Mouse (Mus musculus): ENCODE results near the gene Batf. TPM values are rescaled to one million over a fixed set of nuclear protein-coding genes. Genes with fewer than 3 reads are reported as not detected.
A peak's percentile ranks its signal among the peaks of the same experiment; 100 is the strongest.

Batf gene
- total and polyA plus RNA-seq, 3 experiments: 14.4 to 19.9 TPM; not detected in 1

GRCm38 (mm10) chr12:85684411-85685275 is 1.8 kb upstream of the Batf start:
- Histone ChIP-seq H3K9me3 (replicated peaks; ENCODE audit: insufficient read depth, low read length) (no peaks in the 10 kb centered on the region), H3K27ac (ENCODE audit: control insufficient read depth, low read depth, low read length) (no peak overlapping the region), H3K4me1 (ENCODE audit: control insufficient read depth in 1 of 2, insufficient read depth in 2 of 2, low read length in 2 of 2) (peaks cover 0 to 11% of the 10 kb centered on the region in 2 experiments; a peak in 1 of 4 replicates), H3K36me3 (ENCODE audit: control insufficient read depth in 1 of 2, insufficient read depth in 2 of 2, low read length in 2 of 2) (no peaks in the 10 kb centered on the region), H3K9ac (ENCODE audit: control insufficient read depth, low read depth, low read length, poor library complexity, severe bottlenecking) (no peak overlapping the region), H3K27me3 (ENCODE audit: control insufficient read depth in 1 of 2, insufficient read depth in 2 of 2, low read length in 2 of 2) (no peaks in the 10 kb centered on the region), H3K4me3 (ENCODE audit: control insufficient read depth in 1 of 2, insufficient read depth in 1 of 2, low read depth in 2 of 2, low read length in 2 of 2) (no peak overlapping the region), H3K79me2 (ENCODE audit: control insufficient read depth, insufficient read depth, low read length, poor library complexity) (peaks cover 2% of the 10 kb centered on the region; the same call in 1 of the 2 replicates)
- TF ChIP-seq USF1 (IDR thresholded peaks at IDR 0.05; ENCODE audit: low read depth, low read length) (no peak), NELFE (IDR thresholded peaks at IDR 0.05; ENCODE audit: low read depth, low read length) (no peak)
- no peak for DNase-seq (ENCODE audit: low read depth, low spot score)

GRCm38 (mm10) chr12:85687217-85687533 is 706 bp downstream of the Batf start:
- peak overlapping the region; percentile 71 to 81 for H3K4me3 ChIP-seq (ENCODE audit: control insufficient read depth in 1 of 2, insufficient read depth in 1 of 2, low read depth in 2 of 2, low read length in 2 of 2)
- no peaks in the 10 kb centered on the region for H3K27me3 ChIP-seq (ENCODE audit: control insufficient read depth in 1 of 2, insufficient read depth in 2 of 2, low read length in 2 of 2)
- H3K9ac ChIP-seq (ENCODE audit: control insufficient read depth, low read depth, low read length, poor library complexity, severe bottlenecking): peak overlapping the region; percentile 88
- H3K4me1 ChIP-seq (ENCODE audit: control insufficient read depth in 1 of 2, insufficient read depth in 2 of 2, low read length in 2 of 2): peaks cover 0 to 8% of the 10 kb centered on the region in 2 experiments; a peak in 1 of 4 replicates
- no peaks in the 10 kb centered on the region for H3K9me3 ChIP-seq (replicated peaks; ENCODE audit: insufficient read depth, low read length)
- H3K79me2 ChIP-seq (ENCODE audit: control insufficient read depth, insufficient read depth, low read length, poor library complexity): peaks cover 2% of the 10 kb centered on the region; the same call in 1 of the 2 replicates
- no peak overlapping the region; the same call in 1 of the 2 replicates for H3K27ac ChIP-seq (ENCODE audit: control insufficient read depth, low read depth, low read length)
- TF ChIP-seq MAZ (IDR thresholded peaks at IDR 0.05; ENCODE audit: low read depth, low read length) (0 out of 2 replicates have a peak, but pooled peaks have one; percentile 1), MYC (IDR thresholded peaks at IDR 0.05; ENCODE audit: low read depth, low read length) (no peak), TBP (IDR thresholded peaks at IDR 0.05; ENCODE audit: low read depth, low read length) (no peak)
- DNase-seq (ENCODE audit: low read depth, low spot score): peak; percentile 14
- H3K36me3 ChIP-seq (ENCODE audit: control insufficient read depth in 1 of 2, insufficient read depth in 2 of 2, low read length in 2 of 2): no peaks in the 10 kb centered on the region

GRCm38 (mm10) chr12:85687846-85688245 is 1.4 kb downstream of the Batf start:
- H3K36me3 ChIP-seq (ENCODE audit: control insufficient read depth in 1 of 2, insufficient read depth in 2 of 2, low read length in 2 of 2): no peaks in the 10 kb centered on the region
- H3K27me3 ChIP-seq (ENCODE audit: control insufficient read depth in 1 of 2, insufficient read depth in 2 of 2, low read length in 2 of 2): no peaks in the 10 kb centered on the region
- no peak for TF ChIP-seq TCF12 (IDR thresholded peaks at IDR 0.05; ENCODE audit: low read depth, low read length)
- TF ChIP-seq E2F4 (IDR thresholded peaks at IDR 0.05; ENCODE audit: borderline replicate concordance, low read depth, low read length): no peak
- TF ChIP-seq TAL1 (IDR thresholded peaks at IDR 0.05; ENCODE audit: low read length): no peak
- no peak for TF ChIP-seq UBTF (IDR thresholded peaks at IDR 0.05; ENCODE audit: borderline replicate concordance, insufficient read depth, low read depth, low read length)
- TF ChIP-seq GABPA (IDR thresholded peaks at IDR 0.05; ENCODE audit: low read depth, low read length): no peak
- no peak for TF ChIP-seq ETS1 (IDR thresholded peaks at IDR 0.05; ENCODE audit: low read depth, low read length)
- TF ChIP-seq POLR2AphosphoS5 (IDR thresholded peaks at IDR 0.05; ENCODE audit: borderline replicate concordance, low read depth, low read length): no peak
- no peak for TF ChIP-seq ELF1 (IDR thresholded peaks at IDR 0.05; ENCODE audit: low read depth, low read length)
- no peak for TF ChIP-seq USF2 (IDR thresholded peaks at IDR 0.05; ENCODE audit: borderline replicate concordance in 1 of 2, insufficient read depth in 1 of 2, low read depth in 1 of 2, low read length in 2 of 2)
- TF ChIP-seq MYB (IDR thresholded peaks at IDR 0.05; ENCODE audit: low read depth, low read length): no peak
- TF ChIP-seq NELFE (IDR thresholded peaks at IDR 0.05; ENCODE audit: low read depth, low read length): no peak
- TF ChIP-seq RCOR1 (IDR thresholded peaks at IDR 0.05; ENCODE audit: low read depth, low read length): no peak
- no peak for TF ChIP-seq MAZ (IDR thresholded peaks at IDR 0.05; ENCODE audit: low read depth, low read length)
- no peak for TF ChIP-seq SIN3A (IDR thresholded peaks at IDR 0.05; ENCODE audit: low read length)
- TF ChIP-seq CHD1 (IDR thresholded peaks at IDR 0.05; ENCODE audit: low read depth, low read length): no peak
- TF ChIP-seq MEF2A (IDR thresholded peaks at IDR 0.05; ENCODE audit: extremely low read depth, insufficient replicate concordance, low read depth, low read length, poor library complexity, severe bottlenecking): no peak
- TF ChIP-seq HCFC1 (IDR thresholded peaks at IDR 0.05; ENCODE audit: low read depth, low read length): no peak
- no peak for TF ChIP-seq KAT2A (conservative IDR thresholded peaks at IDR 0.05; ENCODE audit: low read depth, low read length)
- TF ChIP-seq MYC (IDR thresholded peaks at IDR 0.05; ENCODE audit: low read depth, low read length): no peak
- H3K4me1 ChIP-seq (ENCODE audit: control insufficient read depth in 1 of 2, insufficient read depth in 2 of 2, low read length in 2 of 2): peaks cover 0 to 8% of the 10 kb centered on the region in 2 experiments; a peak in 1 of 4 replicates
- H3K27ac ChIP-seq (ENCODE audit: control insufficient read depth, low read depth, low read length): no peak overlapping the region
- DNase-seq (ENCODE audit: low read depth, low spot score): no peak
- no peak overlapping the region for H3K4me3 ChIP-seq (ENCODE audit: control insufficient read depth in 1 of 2, insufficient read depth in 1 of 2, low read depth in 2 of 2, low read length in 2 of 2)
- no peak overlapping the region for H3K9ac ChIP-seq (ENCODE audit: control insufficient read depth, low read depth, low read length, poor library complexity, severe bottlenecking)
- no peaks in the 10 kb centered on the region for H3K9me3 ChIP-seq (replicated peaks; ENCODE audit: insufficient read depth, low read length)
- H3K79me2 ChIP-seq (ENCODE audit: control insufficient read depth, insufficient read depth, low read length, poor library complexity): peaks cover 2% of the 10 kb centered on the region; the same call in 1 of the 2 replicates
